Mouse (Mus musculus): ENCODE measurements around the gene Mbl1. TPM values are rescaled to one million over a fixed set of nuclear protein-coding genes. Genes with fewer than 3 reads are reported as not detected.
A peak's percentile ranks its signal among the peaks of the same experiment; 100 is the strongest.

Gene Mbl1
- polyA plus RNA-seq (2012; rRNA removed): not detected in 2 replicates

- Histone ChIP-seq H3K4me1 (ENCODE audit: control insufficient read depth, insufficient read depth, low read length) (no peaks in the 10 kb centered on the region), H3K4me3 (replicated peaks; ENCODE audit: insufficient read depth, low read depth, low read length) (no peak within 1 kb of the TSS), H3K27ac (ENCODE audit: insufficient read depth, low read length) (no peak within 1 kb of the TSS), H3K27me3 (ENCODE audit: control insufficient read depth, insufficient read depth, low read length) (no peaks in the 10 kb centered on the region)
- DNase-seq: no peak
- TF ChIP-seq POLR2A (IDR thresholded peaks at IDR 0.05; ENCODE audit: borderline replicate concordance, insufficient read depth, low read length): no peak
- TF ChIP-seq CTCF (IDR thresholded peaks at IDR 0.05; ENCODE audit: borderline replicate concordance, insufficient read depth, low read depth, low read length): no peak
- WGBS: 85% methylated on average over 7 of the region's 7 CpGs
These were observed at the start of gene Mbl1 for GRCm38 (mm10) chr14:41151220-41151898. Gene Mbl1, plus strand, starts transcription at chr14:41151458.

GRCm38 (mm10) chr14:41102269-41102668 lies 49.0 kb upstream of the Mbl1 start:
- Histone ChIP-seq H3K4me3 (replicated peaks; ENCODE audit: insufficient read depth, low read depth, low read length) (no peak overlapping the region), H3K4me1 (ENCODE audit: control insufficient read depth, insufficient read depth, low read length) (no peaks in the 10 kb centered on the region), H3K27me3 (ENCODE audit: control insufficient read depth, insufficient read depth, low read length) (no peaks in the 10 kb centered on the region), H3K27ac (ENCODE audit: insufficient read depth, low read length) (no peak overlapping the region)
- no peak for DNase-seq
- 84% methylated on average over 2 of the region's 2 CpGs for WGBS
- TF ChIP-seq POLR2A (IDR thresholded peaks at IDR 0.05; ENCODE audit: borderline replicate concordance, insufficient read depth, low read length) (no peak), CTCF (IDR thresholded peaks at IDR 0.05; ENCODE audit: borderline replicate concordance, insufficient read depth, low read depth, low read length) (no peak)

- Histone ChIP-seq H3K27ac (ENCODE audit: insufficient read depth, low read length) (no peak within 1 kb of the TSS), H3K4me1 (ENCODE audit: control insufficient read depth, insufficient read depth, low read length) (no peaks in the 10 kb centered on the region), H3K4me3 (replicated peaks; ENCODE audit: insufficient read depth, low read depth, low read length) (no peak within 1 kb of the TSS), H3K27me3 (ENCODE audit: control insufficient read depth, insufficient read depth, low read length) (no peaks in the 10 kb centered on the region)
- DNase-seq: no peak
- WGBS: 83% methylated on average over 10 of the region's 10 CpGs
- TF ChIP-seq POLR2A (IDR thresholded peaks at IDR 0.05; ENCODE audit: borderline replicate concordance, insufficient read depth, low read length): no peak
- TF ChIP-seq CTCF (IDR thresholded peaks at IDR 0.05; ENCODE audit: borderline replicate concordance, insufficient read depth, low read depth, low read length): no peak
These were observed 46.3 kb upstream of the Mbl1 start, which contains the start of gene Mat1a for GRCm38 (mm10) chr14:41104853-41105444. Gene Mat1a, plus strand, starts transcription at chr14:41105035.

GRCm38 (mm10) chr14:41111031-41111668 lies 40.1 kb upstream of the Mbl1 start:
- TF ChIP-seq CTCF (IDR thresholded peaks at IDR 0.05; ENCODE audit: borderline replicate concordance, insufficient read depth, low read depth, low read length) (no peak), POLR2A (IDR thresholded peaks at IDR 0.05; ENCODE audit: borderline replicate concordance, insufficient read depth, low read length) (no peak)
- Histone ChIP-seq H3K4me3 (replicated peaks; ENCODE audit: insufficient read depth, low read depth, low read length) (no peak overlapping the region), H3K27me3 (ENCODE audit: control insufficient read depth, insufficient read depth, low read length) (no peaks in the 10 kb centered on the region), H3K27ac (ENCODE audit: insufficient read depth, low read length) (no peak overlapping the region), H3K4me1 (ENCODE audit: control insufficient read depth, insufficient read depth, low read length) (no peaks in the 10 kb centered on the region)
- 84% methylated on average over 7 of the region's 7 CpGs for WGBS
- DNase-seq: no peak

- Histone ChIP-seq H3K27me3 (ENCODE audit: control insufficient read depth, insufficient read depth, low read length) (no peaks in the 10 kb centered on the region), H3K27ac (ENCODE audit: insufficient read depth, low read length) (no peak overlapping the region), H3K4me1 (ENCODE audit: control insufficient read depth, insufficient read depth, low read length) (no peaks in the 10 kb centered on the region), H3K4me3 (replicated peaks; ENCODE audit: insufficient read depth, low read depth, low read length) (no peak overlapping the region)
- DNase-seq: no peak
- 79% methylated on average over 4 of the region's 4 CpGs for WGBS
- TF ChIP-seq POLR2A (IDR thresholded peaks at IDR 0.05; ENCODE audit: borderline replicate concordance, insufficient read depth, low read length) (no peak), CTCF (IDR thresholded peaks at IDR 0.05; ENCODE audit: borderline replicate concordance, insufficient read depth, low read depth, low read length) (no peak)
These were observed 38.3 kb upstream of the Mbl1 start for GRCm38 (mm10) chr14:41112944-41113343.

- DNase-seq: peak; percentile 26 to 46
- no peak for TF ChIP-seq POLR2A (IDR thresholded peaks at IDR 0.05; ENCODE audit: borderline replicate concordance, insufficient read depth, low read length)
- no peak for TF ChIP-seq CTCF (IDR thresholded peaks at IDR 0.05; ENCODE audit: borderline replicate concordance, insufficient read depth, low read depth, low read length)
- Histone ChIP-seq H3K27me3 (ENCODE audit: control insufficient read depth, insufficient read depth, low read length) (no peaks in the 10 kb centered on the region), H3K4me3 (replicated peaks; ENCODE audit: insufficient read depth, low read depth, low read length) (no peak overlapping the region), H3K4me1 (ENCODE audit: control insufficient read depth, insufficient read depth, low read length) (no peaks in the 10 kb centered on the region), H3K27ac (ENCODE audit: insufficient read depth, low read length) (no peak overlapping the region)
- WGBS: 62% methylated on average over 3 of the region's 3 CpGs
These were observed 35.0 kb upstream of the Mbl1 start for GRCm38 (mm10) chr14:41116271-41116670.

- TF ChIP-seq CTCF (IDR thresholded peaks at IDR 0.05; ENCODE audit: borderline replicate concordance, insufficient read depth, low read depth, low read length): no peak
- no peak for TF ChIP-seq POLR2A (IDR thresholded peaks at IDR 0.05; ENCODE audit: borderline replicate concordance, insufficient read depth, low read length)
- H3K27me3 ChIP-seq (ENCODE audit: control insufficient read depth, insufficient read depth, low read length): no peaks in the 10 kb centered on the region; the same call in 1 of the 2 replicates
- no peak for DNase-seq
- no peak overlapping the region for H3K27ac ChIP-seq (ENCODE audit: insufficient read depth, low read length)
- WGBS: 89% methylated on average over 5 of the region's 5 CpGs
- H3K4me3 ChIP-seq (replicated peaks; ENCODE audit: insufficient read depth, low read depth, low read length): no peak overlapping the region
- H3K4me1 ChIP-seq (ENCODE audit: control insufficient read depth, insufficient read depth, low read length): no peaks in the 10 kb centered on the region
These were observed 26.6 kb upstream of the Mbl1 start for GRCm38 (mm10) chr14:41124683-41125082.

All from cerebellum, adult 2 months (tissue).